Mouse (Mus musculus) gastrocnemius, postnatal 10 days (tissue): ENCODE results near the gene Snf8. TPM values are rescaled to one million over a fixed set of nuclear protein-coding genes. Genes with fewer than 3 reads are reported as not detected.

Experiments used
- DNase-seq: peaks from one replicate; pipeline ENCODE4 v3.0.0; 2021; ENCODE audit warnings: mixed read lengths
- total RNA-seq, 2 experiments: library from RNA; stranded (reverse); gene quantifications; 2 replicates each; pipeline ENCODE4 v1.2.3; 2021

Snf8 gene
- total RNA-seq, 2 experiments from 2014 or later = 31.6 to 34.5 TPM

- DNase-seq = no peak
Observed at GRCm38 (mm10) chr11:96074351-96075176, 39.9 kb downstream of the Snf8 start.

GRCm38 (mm10) chr11:96075177-96075508 is 40.5 kb downstream of the Snf8 start:
- DNase-seq = no peak

- peak; percentile 87 for DNase-seq
Observed at GRCm38 (mm10) chr11:96075509-96076220, 41.0 kb downstream of the Snf8 start, which contains the start of gene Atp5g1. Gene Atp5g1, minus strand, starts transcription at chr11:96075670.

GRCm38 (mm10) chr11:96076221-96077105 is 41.8 kb downstream of the Snf8 start:
- no peak for DNase-seq

GRCm38 (mm10) chr11:96080736-96081135 is 46.1 kb downstream of the Snf8 start:
- no peak for DNase-seq

GRCm38 (mm10) chr11:96082682-96083081 is 48.0 kb downstream of the Snf8 start:
- no peak for DNase-seq

- DNase-seq = no peak
Observed at GRCm38 (mm10) chr11:96087981-96088380, 53.3 kb downstream of the Snf8 start.

- DNase-seq = no peak
Observed at GRCm38 (mm10) chr11:96091073-96091472, 56.4 kb downstream of the Snf8 start.

- DNase-seq = no peak
Observed at GRCm38 (mm10) chr11:96092674-96093291, 58.1 kb downstream of the Snf8 start.

- peak; percentile 57 for DNase-seq
Observed at GRCm38 (mm10) chr11:96093361-96093760, 58.7 kb downstream of the Snf8 start.

Other genes starting within 250 kb of the Snf8 start
- gene Phospho1, start 210.4 kb upstream of the Snf8 start, total RNA-seq = 100 to 1,000 TPM; 131 to 134 TPM
- 1 to 10 TPM; 7.0 to 9.4 TPM for gene Gngt2, start 197.7 kb upstream of the Snf8 start, total RNA-seq
- 1 to 10 TPM; 3.4 to 7.1 TPM for gene Abi3, start 192.4 kb upstream of the Snf8 start, total RNA-seq
- not detected for gene B4galnt2, start 120.0 kb upstream of the Snf8 start, total RNA-seq
- gene Igf2bp1, start 28.9 kb upstream of the Snf8 start, total RNA-seq = 1 to 10 TPM in 1 of 2 experiments, under 1 TPM in 1; 0.23 to 1.4 TPM
- gene Gip, start 10.3 kb upstream of the Snf8 start, total RNA-seq = not detected
- gene Ube2z, start 30.5 kb downstream of the Snf8 start, total RNA-seq = 10 to 100 TPM; 24.2 to 29.8 TPM
- 1,000 to 10,000 TPM; 1,118 to 1,302 TPM for gene Atp5g1, start 40.8 kb downstream of the Snf8 start, total RNA-seq
- not detected for gene Calcoco2, start 77.1 kb downstream of the Snf8 start, total RNA-seq
- not detected for gene Ttll6, start 98.9 kb downstream of the Snf8 start, total RNA-seq
- gene Hoxb13, start 159.4 kb downstream of the Snf8 start, total RNA-seq = not detected
- under 1 TPM; 0.63 to 0.79 TPM for gene Hoxb9, start 236.6 kb downstream of the Snf8 start, total RNA-seq
- 1 to 10 TPM in 1 of 2 experiments, under 1 TPM in 1; 0.92 to 1.9 TPM for gene Hoxb8, start 247.0 kb downstream of the Snf8 start, total RNA-seq